Mouse (Mus musculus) CD4-positive, CD25-positive, alpha-beta regulatory T cell, adult 2 months (primary cell): Measurements from ENCODE around the gene Naa16.
"Not testable (repeated sequence)": the region's sequence is repeated elsewhere in the genome, so short reads cannot be mapped to it uniquely, and the experiment has no call there.

Experiments used
- DNase-seq: peaks from one replicate; pipeline ENCODE4 v3.0.0-alpha.2; 2012; ENCODE audit warnings: low read depth, low spot score

Gene Naa16

GRCm38 (mm10) chr14:79390265-79390926 lies at the start of gene Naa16:
Gene Naa16 (minus strand): TSS chr14:79390778.
- peak; percentile 97 for DNase-seq

- DNase-seq = no peak
Measured at GRCm38 (mm10) chr14:79434068-79434467, 43.5 kb upstream of the Naa16 start.

DNA sequence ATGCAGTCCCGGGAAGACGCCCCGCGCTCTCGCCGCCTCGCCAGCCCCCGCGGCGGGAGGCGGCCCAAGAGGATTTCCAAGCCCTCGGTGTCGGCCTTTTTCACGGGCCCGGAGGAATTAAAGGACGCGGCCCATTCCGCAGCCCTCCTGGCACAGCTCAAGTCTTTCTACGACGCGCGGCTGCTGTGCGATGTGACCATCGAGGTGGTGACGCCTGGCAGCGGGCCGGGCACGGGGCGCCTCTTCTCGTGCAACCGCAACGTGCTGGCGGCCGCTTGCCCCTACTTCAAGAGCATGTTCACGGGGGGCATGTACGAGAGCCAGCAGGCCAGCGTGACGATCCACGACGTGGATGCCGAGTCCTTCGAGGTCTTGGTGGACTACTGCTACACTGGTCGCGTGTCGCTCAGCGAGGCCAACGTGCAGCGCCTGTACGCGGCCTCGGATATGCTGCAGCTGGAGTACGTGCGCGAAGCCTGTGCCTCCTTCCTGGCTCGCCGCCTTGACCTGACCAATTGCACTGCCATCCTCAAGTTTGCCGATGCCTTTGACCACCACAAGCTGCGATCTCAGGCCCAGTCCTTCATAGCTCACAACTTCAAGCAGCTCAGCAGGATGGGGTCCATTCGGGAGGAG lies 36.3 kb upstream of the Naa16 start:
- DNase-seq = not testable (repeated sequence)

- peak; percentile 97 for DNase-seq
Measured at GRCm38 (mm10) chr14:79425979-79426729, 35.6 kb upstream of the Naa16 start, which contains the start of gene Kbtbd7. Gene Kbtbd7 (plus strand): TSS chr14:79426511.

- no peak for DNase-seq
Measured at GRCm38 (mm10) chr14:79420083-79420685, 29.6 kb upstream of the Naa16 start.

DNA sequence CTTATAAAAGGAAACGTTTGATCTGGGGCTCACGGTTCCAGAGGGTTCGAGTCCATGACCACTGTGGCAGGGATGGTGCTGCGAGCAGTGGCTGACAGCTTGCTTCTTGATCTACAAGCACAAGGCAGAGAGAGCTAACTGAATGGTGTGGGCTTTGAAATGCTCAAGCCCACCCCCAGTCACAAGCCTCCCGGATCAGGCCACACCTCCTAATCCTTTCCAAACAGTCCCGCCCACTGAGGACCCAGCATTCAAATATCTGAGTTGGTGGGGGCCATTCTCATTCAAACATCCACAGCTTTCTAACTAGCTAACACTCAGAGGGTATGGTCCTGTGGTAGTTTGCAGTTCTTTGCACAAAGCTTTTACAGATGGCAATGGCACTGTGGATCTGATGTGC lies 22.5 kb upstream of the Naa16 start:
- no peak for DNase-seq

DNA sequence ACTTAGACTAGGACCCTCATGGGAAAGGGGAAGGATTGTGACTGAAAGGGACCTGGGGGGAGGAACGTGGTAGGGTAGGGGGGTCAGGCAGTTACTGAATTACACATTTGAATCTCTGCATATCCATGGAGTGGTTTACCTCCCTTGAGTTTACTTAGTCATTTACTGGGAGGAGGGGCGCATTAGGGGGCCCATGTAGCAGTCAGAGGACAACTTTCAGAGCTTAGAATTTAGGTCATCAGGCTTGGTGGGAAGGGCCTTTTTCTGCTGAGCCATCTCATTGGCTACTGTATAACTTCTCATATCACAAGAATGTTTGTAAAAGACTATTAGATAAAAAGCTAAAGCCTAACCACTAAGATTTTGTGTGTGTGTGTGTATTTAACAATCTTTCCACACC lies 20.1 kb upstream of the Naa16 start:
- DNase-seq = no peak

- no peak for DNase-seq
Measured at GRCm38 (mm10) chr14:79409278-79409830, 18.8 kb upstream of the Naa16 start.

DNA sequence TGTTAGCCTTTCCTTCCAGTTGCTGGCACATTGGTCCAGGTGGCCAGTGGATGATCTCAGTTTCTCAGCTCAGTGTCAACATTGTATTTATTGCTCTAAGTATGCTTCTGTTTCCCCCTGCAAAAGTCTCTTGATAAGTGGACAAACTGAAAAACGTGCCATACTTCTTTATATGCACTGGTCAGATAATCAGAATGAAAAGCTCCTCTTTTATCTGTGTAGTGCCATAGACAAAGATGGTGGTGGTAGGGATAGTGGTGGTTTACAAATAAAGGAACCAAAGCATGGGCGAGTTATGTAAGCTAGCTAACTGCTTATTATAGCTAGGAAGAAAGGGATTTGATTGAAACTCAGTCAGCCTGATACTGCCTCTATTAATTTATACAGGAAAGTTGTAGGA lies 17.1 kb upstream of the Naa16 start:
- no peak for DNase-seq

- DNase-seq = peak; percentile 83
Measured at GRCm38 (mm10) chr14:79397321-79398122, 6.9 kb upstream of the Naa16 start, which contains the start of gene Mtrf1. Gene Mtrf1 (plus strand): TSS chr14:79397772.

- peak; percentile 84 for DNase-seq
Measured at GRCm38 (mm10) chr14:79394564-79394963, 4.0 kb upstream of the Naa16 start.

GRCm38 (mm10) chr14:79393289-79393688 lies 2.7 kb upstream of the Naa16 start:
- DNase-seq = peak; percentile 69

DNA sequence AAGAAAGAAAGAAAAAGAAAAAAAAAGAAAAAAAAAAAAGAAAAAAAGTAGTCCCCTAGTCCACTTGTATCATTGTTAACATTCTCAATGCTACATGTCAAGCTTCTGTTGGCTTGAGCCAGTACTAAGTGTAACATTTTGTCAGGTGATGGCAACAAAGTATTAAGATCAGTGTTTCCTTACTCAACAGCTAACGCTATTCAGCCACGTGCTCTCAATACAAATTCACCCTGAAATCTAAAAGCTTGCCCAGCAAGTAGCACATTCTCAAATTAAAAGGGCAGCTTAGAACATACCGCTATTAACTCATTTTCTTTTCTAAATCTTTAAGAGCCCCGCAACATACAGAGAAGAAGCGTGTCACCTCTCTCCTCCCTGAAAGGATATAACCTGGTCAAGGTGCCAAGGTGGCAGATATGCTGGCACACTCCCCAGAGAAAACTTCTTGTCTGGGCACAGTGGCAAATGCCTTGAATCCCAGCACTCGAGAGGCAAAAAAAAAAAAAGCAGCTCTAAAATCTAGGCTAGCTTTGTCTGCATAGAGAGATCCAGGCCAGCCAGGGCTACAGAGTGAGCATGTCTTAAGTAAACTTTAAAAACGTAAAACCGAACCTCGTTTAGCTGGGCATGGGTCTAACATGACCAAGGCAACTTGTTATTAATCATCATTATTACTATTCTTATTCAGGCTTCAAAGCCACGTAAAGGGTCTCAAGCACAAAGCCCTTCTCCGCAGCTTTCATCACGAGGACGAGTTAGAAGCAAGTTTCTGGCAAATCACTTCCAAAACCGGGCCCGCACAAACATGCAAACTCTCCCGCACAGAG lies 927 bp downstream of the Naa16 start:
- peak; percentile 17 for DNase-seq

DNA sequence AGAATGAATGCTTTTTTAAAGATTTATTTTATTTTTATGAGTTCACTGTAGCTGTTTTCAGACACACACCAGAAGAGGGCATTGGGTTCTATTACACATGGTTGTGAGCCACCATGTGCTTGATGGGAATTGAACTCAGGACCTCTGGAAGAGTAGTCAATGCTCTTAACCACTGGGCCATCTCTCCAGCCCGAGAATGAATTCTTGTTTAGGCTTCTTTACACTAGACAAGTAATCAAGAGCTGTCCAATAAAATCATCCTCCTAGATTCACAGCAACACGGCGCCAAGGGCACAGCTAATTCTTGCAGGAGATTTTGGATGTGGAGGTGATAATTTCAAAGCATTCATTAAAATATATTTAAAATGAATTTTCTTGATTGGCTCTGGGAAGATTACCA lies 2.3 kb downstream of the Naa16 start:
- no peak for DNase-seq

DNA sequence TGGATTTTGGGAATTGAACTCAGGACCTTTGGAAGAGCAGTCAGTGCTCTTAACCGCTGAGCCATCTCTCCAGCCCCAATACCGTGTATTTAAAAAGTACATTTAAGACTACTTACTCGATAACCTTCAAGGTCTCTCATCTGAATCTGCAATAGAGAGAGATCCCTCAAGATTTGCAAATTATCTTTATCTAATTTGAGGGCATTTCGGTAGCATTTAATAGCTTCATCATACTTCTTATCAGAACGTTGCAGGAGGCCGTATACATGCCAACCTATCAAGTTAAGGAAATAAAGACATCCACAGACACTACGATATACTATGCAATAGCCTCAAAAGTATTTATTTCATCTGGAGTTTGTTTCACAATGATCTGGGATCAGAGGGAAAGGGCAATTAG lies 7.5 kb downstream of the Naa16 start:
- no peak for DNase-seq

DNA sequence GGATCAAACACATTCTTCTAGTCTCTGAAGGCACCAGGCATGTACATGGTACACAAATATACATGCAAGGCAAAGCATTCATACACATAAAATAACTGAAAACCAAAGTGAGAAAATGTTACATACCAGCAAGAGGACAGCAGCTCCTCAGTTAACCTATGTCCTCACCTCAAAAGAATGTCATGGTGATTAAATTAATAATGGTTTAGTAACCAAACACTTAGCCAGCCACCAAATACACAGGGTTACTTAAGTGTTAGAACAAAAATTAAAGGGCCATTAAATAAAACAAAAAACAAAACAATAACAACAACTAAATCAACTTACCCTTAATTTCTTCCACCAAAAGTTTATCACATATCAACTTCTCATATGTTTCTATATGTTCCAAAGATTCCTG lies 13.5 kb downstream of the Naa16 start:
- DNase-seq = no peak

DNA sequence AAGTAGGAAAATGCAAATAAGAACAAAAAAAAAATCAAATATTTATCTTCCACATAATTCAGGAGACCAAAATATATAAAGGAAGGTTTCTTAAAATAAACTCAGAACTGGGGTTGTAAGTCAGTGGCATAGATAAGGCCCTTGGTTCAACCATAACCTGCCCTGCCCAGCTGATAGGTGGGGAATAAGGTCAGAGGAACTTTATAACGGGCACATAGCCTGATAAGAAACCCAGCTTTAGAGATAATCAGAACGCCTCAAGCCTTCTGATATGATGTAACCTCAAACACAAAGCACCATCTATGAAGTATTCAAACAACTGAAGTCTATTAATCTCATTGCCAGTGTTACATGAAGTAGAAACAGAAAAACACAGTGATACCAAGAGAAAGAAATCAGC lies 32.5 kb downstream of the Naa16 start:
- no peak for DNase-seq

DNA sequence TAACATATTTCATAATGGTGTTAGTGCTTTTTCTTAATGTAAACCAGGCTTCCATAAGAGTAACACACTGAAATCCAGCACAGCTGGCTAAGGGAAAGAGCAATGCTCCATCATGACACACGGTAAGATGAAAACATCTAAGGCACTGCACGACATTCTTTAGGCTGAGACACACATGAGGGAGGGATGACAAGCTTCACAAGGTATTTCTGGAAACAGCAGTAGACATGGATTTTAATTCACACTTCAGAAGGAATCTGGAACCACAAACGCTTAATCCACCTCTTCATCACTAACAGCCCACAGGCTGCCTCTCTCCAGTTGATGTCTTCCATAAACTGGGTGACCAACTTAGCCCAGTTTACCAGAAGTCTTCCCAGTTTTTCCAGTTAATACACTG lies 44.2 kb downstream of the Naa16 start:
- no peak for DNase-seq

- no peak for DNase-seq
Measured at GRCm38 (mm10) chr14:79335613-79336012, 55.0 kb downstream of the Naa16 start.

DNA sequence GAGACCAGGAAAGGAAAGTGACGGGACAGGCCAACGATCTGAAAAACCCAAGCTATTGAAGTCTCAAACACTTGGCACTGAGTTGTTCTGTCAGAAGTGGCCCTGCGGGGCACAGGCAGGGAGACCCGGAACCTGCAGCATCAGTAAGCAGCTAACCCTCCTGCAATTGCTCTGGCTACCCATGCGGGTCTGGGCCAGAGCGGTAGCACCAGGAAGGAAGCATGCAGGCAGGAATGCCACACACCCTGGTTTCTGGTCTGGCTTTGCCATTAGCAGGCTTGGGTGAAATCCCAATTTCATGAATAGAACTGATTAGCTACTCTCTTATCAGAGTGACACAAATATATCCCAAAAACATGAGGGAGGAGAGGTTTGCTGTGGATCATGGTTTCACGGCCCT lies 58.6 kb downstream of the Naa16 start:
- peak; percentile 23 for DNase-seq
